Mouse (Mus musculus): Measurements from ENCODE around the gene Mtor.

Mtor gene

DNA sequence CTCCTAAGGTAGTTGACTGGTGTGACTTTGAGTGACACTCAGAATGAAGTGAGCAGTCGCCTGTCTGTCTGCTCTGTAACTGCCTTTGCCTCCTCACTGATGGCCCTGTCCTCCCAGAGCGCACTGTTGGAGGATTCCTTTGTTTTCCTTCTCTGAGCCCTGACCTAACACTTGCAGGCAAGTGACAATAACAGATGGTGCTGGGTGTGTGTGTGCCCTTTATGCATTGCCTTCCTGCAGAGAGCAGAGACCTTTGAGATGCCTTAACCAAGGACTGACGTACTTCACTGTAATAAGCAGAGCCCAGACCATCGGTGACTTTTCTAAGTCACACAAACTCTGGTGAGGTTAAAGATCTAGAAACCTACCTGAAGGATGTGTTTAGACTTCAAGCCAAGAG lies 82.9 kb downstream of the Mtor start:
- DNase-seq (ENCODE audit: low read depth, low spot score): no peak

GRCm38 (mm10) chr4:148532516-148532915 lies 84.1 kb downstream of the Mtor start:
- no peak for DNase-seq (ENCODE audit: low read depth, low spot score)

DNA sequence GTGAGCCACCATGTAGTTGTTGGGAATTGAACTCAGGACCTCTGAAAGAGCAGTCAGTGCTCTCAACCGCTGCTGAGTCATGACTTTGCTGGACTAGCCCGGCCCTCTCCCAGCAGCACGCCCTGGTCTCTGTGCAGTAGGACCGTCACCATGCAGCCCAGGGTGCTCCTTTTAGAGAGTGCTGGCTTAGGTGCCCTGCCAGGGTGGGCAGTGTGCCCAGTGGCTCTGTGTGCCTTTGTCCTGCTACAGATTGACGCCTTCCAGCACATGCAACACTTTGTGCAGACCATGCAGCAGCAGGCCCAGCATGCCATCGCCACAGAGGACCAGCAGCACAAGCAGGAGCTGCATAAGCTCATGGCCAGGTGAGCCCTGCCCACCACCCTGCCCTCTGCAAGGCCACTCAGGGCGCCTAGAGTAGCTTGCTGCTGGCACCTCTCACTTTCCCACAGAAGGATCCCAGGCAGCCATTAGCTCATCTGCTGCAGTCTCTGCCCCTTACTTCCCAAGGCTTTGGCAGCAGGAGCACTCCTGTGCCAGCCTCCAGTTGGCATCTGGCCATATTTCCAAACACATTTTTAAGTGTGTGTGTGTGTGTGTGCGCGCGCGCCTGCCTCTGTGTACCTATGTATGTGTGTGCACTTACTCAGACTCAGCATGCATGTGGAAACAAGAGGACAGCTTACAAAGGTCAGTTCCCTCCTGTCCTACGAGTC lies 85.4 kb downstream of the Mtor start:
- DNase-seq (ENCODE audit: low read depth, low spot score): no peak

GRCm38 (mm10) chr4:148535876-148536275 lies 87.5 kb downstream of the Mtor start:
- DNase-seq (ENCODE audit: low read depth, low spot score): no peak

- no peak for DNase-seq (ENCODE audit: low read depth, low spot score)
These were observed 100.7 kb downstream of the Mtor start for GRCm38 (mm10) chr4:148549106-148549505.

- DNase-seq (ENCODE audit: low read depth, low spot score): no peak
These were observed 109.4 kb downstream of the Mtor start for GRCm38 (mm10) chr4:148557766-148558165.

DNA sequence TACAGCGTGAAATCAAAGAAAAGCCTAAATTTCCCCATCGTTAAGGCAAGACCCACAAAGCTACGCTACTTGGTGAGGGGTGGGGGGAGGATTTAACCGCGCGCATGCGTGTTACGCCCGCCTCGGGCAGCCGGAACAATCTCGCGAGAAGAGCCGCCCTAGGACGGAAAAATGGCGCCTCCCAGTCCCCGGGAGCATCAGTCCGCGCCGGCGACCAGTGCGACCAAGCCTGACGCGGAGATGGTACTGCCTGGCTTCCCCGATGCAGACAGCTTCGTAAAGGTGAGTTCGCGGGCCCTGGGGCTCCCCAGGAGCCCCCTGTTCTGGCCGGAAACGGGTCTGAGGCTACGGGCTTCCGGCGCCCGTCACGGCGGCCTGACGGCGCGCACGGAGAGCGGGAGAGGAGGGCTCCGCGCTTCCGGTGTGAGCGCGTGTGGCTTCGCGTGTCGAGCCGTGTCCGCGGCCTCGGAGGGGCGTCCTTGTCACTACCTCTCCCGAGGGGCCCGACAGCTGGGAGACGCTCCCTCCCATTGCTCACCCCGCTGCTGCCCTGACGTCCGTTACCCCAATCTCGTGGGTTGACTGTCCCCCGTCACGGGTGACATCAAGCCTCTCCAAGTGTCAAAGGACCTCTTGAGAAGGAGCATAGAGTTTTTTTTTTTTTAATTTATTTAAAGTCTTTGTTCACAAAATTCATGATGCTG lies 110.0 kb downstream of the Mtor start, which contains the start of gene Exosc10:
Gene Exosc10, plus strand, starts transcription at position 133 of the 704 bp plus-strand sequence.
- DNase-seq (ENCODE audit: low read depth, low spot score): peak; percentile 86

DNA sequence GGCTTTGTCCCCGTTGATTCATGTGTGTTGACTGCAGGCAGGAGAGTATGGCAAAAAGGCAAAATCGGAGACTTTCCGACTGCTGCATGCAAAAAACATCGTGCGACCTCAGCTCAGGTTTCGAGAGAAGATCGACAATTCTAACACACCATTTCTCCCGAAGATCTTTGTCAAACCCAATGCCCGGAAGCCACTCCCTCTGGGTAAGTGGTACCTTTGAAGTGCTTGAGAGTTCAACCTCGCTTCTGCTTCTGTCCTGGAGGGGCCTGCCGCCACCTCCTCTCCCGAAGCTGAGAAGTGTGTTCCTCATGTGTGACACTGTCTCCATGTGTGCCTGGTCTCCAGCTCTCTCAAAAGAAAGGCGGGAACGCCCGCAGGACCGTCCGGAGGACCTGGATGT lies 114.3 kb downstream of the Mtor start:
- no peak for DNase-seq (ENCODE audit: low read depth, low spot score)

- no peak for DNase-seq (ENCODE audit: low read depth, low spot score)
These were observed 115.2 kb downstream of the Mtor start for GRCm38 (mm10) chr4:148563595-148563994.

DNA sequence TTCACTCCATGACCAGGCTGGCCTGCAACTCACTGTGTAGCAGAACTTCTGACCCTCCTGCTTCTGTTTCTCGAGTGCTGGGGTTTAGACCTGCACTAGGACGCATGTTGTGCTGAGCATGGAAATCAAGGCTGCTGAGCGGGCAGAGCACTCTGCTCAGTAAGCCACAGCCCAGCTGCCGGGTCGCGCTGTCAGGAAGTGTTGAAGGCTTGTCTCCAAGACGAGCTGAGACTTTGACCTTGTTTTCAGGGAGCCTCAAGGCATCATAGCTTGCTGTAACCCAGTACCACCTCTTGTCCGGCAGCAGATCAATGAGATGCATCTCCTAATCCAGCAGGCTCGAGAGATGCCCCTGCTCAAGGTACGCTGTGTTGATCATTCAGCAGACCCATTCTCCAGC lies 121.7 kb downstream of the Mtor start:
- DNase-seq (ENCODE audit: low read depth, low spot score): no peak

DNA sequence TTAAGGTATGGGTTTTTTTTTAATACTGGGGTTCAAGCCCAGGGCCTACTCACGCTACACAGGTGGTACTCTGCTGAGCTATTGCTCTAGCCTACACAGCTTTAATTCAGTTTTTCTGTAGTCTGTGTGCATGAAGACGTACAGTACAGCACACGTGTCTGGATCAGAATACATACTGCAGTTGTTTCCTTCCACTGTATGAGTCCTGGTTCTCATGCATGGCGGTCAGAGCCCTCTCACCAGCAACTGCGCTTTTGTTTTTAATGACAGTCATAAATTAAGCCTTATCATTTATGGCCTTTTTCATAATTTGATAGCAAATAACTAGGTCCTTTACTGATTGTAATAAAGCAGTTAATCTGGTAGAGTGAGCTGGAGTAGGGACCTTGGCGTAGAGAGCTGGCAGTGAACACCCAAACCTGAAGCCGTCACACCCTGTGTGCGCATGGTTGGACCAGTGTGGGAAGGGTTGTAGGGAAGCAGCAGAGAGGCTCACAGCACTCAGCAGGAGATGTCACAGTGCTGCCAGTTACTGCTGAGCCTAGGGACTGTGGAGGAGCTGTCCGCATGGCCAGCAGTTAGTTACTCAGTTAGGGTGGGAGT lies 122.4 kb downstream of the Mtor start:
- no peak for DNase-seq (ENCODE audit: low read depth, low spot score)

DNA sequence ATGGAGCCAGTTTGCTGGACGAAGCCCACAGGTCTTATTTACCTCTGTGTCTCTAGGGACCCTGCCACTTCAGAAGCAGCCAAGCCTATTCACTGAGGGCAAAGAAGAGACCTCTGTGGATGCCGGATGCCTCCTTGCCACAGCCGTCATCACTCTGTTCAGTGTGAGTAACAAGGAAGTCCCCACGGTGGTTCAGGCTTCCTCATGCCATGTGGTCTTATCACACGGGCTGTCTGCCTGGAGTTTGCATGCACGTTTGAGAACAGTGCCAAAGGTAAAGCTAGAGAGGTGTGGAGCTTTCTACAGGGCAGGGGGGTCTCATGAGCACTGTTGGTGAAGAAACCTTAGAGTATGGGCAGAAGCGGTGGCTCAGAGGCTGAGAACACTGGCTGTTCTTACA lies 124.8 kb downstream of the Mtor start:
- no peak for DNase-seq (ENCODE audit: low read depth, low spot score)

DNA sequence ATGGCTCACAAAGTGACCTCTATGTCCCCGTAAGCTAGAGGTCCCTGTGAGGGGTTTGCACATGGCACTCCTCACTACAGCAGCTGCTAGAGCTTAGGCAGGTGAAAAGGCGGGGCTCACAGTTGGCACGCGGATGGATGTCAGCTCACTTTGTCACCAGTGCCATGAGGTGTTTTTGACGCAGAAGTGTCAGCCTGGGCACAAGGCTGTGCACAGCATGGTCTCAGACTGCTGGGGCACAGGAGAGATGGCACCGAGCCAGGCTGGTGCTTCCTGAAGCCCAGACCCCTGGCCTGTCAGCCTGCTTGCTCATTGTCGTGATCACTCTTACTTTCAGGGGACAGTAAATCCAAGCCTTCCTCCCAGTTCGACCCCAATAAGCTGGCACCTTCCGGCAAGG lies 132.4 kb downstream of the Mtor start:
- no peak for DNase-seq (ENCODE audit: low read depth, low spot score)

DNA sequence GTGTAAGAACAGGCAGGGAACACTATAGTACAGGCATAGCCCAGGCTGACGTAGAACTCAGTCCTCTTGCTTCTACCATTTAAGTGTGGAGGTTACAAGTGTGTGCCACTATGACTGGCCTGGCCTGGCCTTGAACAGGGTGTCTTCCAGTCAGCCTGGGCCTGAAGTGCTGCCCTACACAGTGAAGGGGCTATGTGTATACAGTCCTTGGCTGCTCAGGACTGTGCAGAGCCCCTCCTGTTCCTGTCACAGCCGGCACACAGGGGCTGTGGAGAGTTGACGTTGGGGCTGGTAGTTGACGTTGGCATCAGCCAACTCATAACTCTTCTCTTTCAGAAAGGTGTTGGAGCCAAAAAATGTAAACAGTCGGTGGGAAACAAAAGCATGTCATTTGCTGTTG lies 133.0 kb downstream of the Mtor start:
- no peak for DNase-seq (ENCODE audit: low read depth, low spot score)

DNA sequence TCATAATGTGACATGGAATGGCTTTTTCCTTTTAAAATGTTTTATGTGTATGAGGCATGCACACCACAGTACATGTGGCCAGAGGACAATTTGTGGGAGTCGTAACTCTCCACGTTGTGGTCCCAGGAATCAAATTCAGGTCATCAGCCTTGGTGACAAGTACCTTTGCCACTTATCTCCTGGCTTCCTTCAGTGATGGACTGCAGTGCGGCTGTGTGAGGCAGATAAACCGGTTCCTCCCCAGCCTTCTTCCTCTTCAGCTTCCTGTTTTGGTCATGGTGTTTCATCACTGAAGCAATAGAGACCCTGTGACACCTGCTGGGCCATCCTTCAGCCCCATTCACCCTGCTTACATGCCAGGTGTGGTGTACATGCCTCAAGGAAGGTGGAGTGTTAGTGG lies 134.8 kb downstream of the Mtor start:
- DNase-seq (ENCODE audit: low read depth, low spot score): no peak

- DNase-seq (ENCODE audit: low read depth, low spot score): no peak
These were observed 138.2 kb downstream of the Mtor start for GRCm38 (mm10) chr4:148586648-148587047.

GRCm38 (mm10) chr4:148588793-148589192 lies 140.4 kb downstream of the Mtor start:
- DNase-seq (ENCODE audit: low read depth, low spot score): no peak

DNA sequence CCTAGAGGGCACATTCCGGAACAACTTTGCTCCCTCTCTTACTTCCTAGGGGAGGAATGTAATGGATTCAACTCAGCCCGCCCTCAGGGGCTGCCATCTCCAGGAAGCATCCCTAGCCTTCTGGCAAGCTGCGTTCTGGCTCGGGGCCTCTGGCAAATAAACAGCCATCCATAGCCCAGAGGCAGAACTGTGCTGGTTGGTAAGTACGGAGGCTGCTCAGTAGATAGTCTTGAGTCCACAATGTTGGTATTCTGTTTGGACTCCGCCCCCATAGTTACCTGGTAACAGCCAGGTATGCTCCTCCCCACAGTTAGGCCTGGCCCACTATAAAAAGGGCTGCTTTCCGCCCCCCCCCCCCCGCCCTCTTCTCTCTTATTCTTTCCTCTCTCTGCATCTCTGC lies 141.2 kb downstream of the Mtor start:
- no peak for DNase-seq (ENCODE audit: low read depth, low spot score)

DNA sequence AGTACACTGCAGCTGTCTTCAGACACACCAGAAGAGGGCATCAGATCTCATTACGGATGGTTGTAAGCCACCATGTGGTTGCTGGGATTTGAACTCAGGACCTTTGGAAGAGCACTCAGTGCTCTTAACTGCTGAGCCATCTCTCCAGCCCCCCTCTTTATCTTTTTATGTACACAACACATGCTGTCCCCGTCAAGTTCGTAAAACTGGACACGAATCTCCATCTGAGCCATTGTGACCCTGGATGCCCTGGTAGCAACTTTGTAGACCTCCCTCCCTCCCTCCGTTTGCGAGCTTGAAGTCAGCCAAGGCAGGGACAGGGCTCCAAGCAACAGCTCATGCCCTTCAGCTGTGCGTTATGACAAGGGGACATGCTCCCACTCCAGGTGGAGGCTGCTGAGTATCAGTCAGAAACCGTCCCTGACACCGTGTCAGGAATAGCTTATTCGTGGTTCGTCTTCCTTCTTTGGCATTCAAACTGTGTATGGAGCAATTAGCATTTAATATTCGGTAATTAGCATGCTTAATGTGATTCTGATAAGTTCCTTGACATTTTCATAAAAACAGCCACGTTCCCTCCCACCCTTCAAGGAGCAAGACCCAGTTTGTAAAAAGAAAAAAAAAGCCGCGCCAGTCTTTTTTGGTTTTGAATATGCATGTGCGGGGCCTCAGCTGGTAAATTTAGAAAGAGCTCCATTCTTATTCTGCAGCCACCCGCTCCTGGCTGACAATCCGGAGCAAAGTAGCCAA lies 142.2 kb downstream of the Mtor start:
- DNase-seq (ENCODE audit: low read depth, low spot score): no peak

- peak; percentile 93 for DNase-seq (ENCODE audit: low read depth, low spot score)
These were observed 142.8 kb downstream of the Mtor start, which contains the start of gene Srm for GRCm38 (mm10) chr4:148591171-148591630. Gene Srm, plus strand, starts transcription at chr4:148591503.

GRCm38 (mm10) chr4:148591637-148592380 lies 143.4 kb downstream of the Mtor start:
- DNase-seq (ENCODE audit: low read depth, low spot score): no peak
